Mouse (Mus musculus) spleen, postnatal 4 days (tissue): ENCODE results near the gene Sept9.
A peak's percentile ranks its signal among the peaks of the same experiment; 100 is the strongest.

ENCODE experiments used
- DNase-seq, 2 experiments: peaks; one replicate each; pipeline ENCODE4 v3.0.0; 2022; ENCODE audit warnings: low spot score in 2 of 2

Gene Sept9

GRCm38 (mm10) chr11:117403073-117403472, 203.6 kb downstream of the Sept9 start:
- DNase-seq: no peak

GRCm38 (mm10) chr11:117403781-117404180, 204.3 kb downstream of the Sept9 start:
- DNase-seq: no peak

GRCm38 (mm10) chr11:117406711-117407110, 207.2 kb downstream of the Sept9 start:
- DNase-seq: no peak

- no peak for DNase-seq
Measured at GRCm38 (mm10) chr11:117407196-117407595, 207.7 kb downstream of the Sept9 start.

GRCm38 (mm10) chr11:117407651-117408441, 208.4 kb downstream of the Sept9 start:
- DNase-seq: peak; percentile 49 to 68

GRCm38 (mm10) chr11:117408442-117409031, 209.1 kb downstream of the Sept9 start:
- DNase-seq: no peak

- DNase-seq: no peak
Measured at GRCm38 (mm10) chr11:117409331-117409730, 209.9 kb downstream of the Sept9 start.

GRCm38 (mm10) chr11:117410059-117410458, 210.6 kb downstream of the Sept9 start:
- DNase-seq: no peak

GRCm38 (mm10) chr11:117411663-117412062, 212.2 kb downstream of the Sept9 start:
- DNase-seq: no peak
